Mouse (Mus musculus): ENCODE measurements around the gene Anapc11. TPM values are rescaled to one million over a fixed set of nuclear protein-coding genes. Genes with fewer than 3 reads are reported as not detected.

Gene Anapc11
- total RNA-seq, 1 experiment from 2014 or later = 18.1 TPM

Other genes with a start within 250 kb of the Anapc11 start
- gene Actg1, start 249.9 kb upstream of the Anapc11 start, total RNA-seq (2017) = 814 and 932 TPM in 2 replicates
- gene Fscn2, start 236.9 kb upstream of the Anapc11 start, total RNA-seq (2017) = 0.15 TPM in 1 of 2 replicates, not detected in the other
- gene Faap100, start 219.7 kb upstream of the Anapc11 start, total RNA-seq (2017) = 9.9 and 20.1 TPM in 2 replicates
- 30.3 and 43.1 TPM in 2 replicates for gene Nploc4, start 160.7 kb upstream of the Anapc11 start, total RNA-seq (2017)
- gene Tspan10, start 155.8 kb upstream of the Anapc11 start, total RNA-seq (2017) = not detected in 2 replicates
- gene Pde6g, start 144.9 kb upstream of the Anapc11 start, total RNA-seq (2017) = not detected in 2 replicates
- 10.2 and 12.0 TPM in 2 replicates for gene Oxld1, start 140.4 kb upstream of the Anapc11 start, total RNA-seq (2017)
- 58.3 and 96.4 TPM in 2 replicates for gene Ccdc137, start 140.3 kb upstream of the Anapc11 start, total RNA-seq (2017)
- 12.8 and 24.0 TPM in 2 replicates for gene Arl16, start 130.8 kb upstream of the Anapc11 start, total RNA-seq (2017)
- gene Mrpl12, start 113.8 kb upstream of the Anapc11 start, total RNA-seq (2017) = 63.4 and 112 TPM in 2 replicates
- gene Slc25a10, start 106.6 kb upstream of the Anapc11 start, total RNA-seq (2017) = 10.8 and 11.4 TPM in 2 replicates
- gene Gcgr, start 67.7 kb upstream of the Anapc11 start, total RNA-seq (2017) = not detected in 2 replicates
- 11.6 and 21.4 TPM in 2 replicates for gene Mcrip1, start 48.7 kb upstream of the Anapc11 start, total RNA-seq (2017)
- not detected in 2 replicates for gene Ppp1r27, start 47.3 kb upstream of the Anapc11 start, total RNA-seq (2017)
- 384 and 534 TPM in 2 replicates for gene P4hb, start 25.2 kb upstream of the Anapc11 start, total RNA-seq (2017)
- gene Arhgdia, start 16.8 kb upstream of the Anapc11 start, total RNA-seq (2017) = 110 and 120 TPM in 2 replicates
- 110 and 227 TPM in 2 replicates for gene Alyref, start 56 bp upstream of the Anapc11 start, total RNA-seq (2017)
- gene Npb, start 10.1 kb downstream of the Anapc11 start, total RNA-seq (2017) = not detected in 2 replicates
- gene Pcyt2, start 19.5 kb downstream of the Anapc11 start, total RNA-seq (2017) = 38.6 and 41.7 TPM in 2 replicates
- 52.4 and 56.7 TPM in 2 replicates for gene Sirt7, start 26.8 kb downstream of the Anapc11 start, total RNA-seq (2017)
- 18.1 and 33.2 TPM in 2 replicates for gene Mafg, start 35.2 kb downstream of the Anapc11 start, total RNA-seq (2017)
- 0.88 and 2.1 TPM in 2 replicates for gene Pycr1, start 45.3 kb downstream of the Anapc11 start, total RNA-seq (2017)
- 0.94 TPM in 1 of 2 replicates, not detected in the other for gene Myadml2, start 49.7 kb downstream of the Anapc11 start, total RNA-seq (2017)
- not detected in 2 replicates for gene Notum, start 62.8 kb downstream of the Anapc11 start, total RNA-seq (2017)
- gene Aspscr1, start 74.6 kb downstream of the Anapc11 start, total RNA-seq (2017) = 37.1 and 48.8 TPM in 2 replicates
- 58.2 and 91.7 TPM in 2 replicates for gene Cenpx, start 115.3 kb downstream of the Anapc11 start, total RNA-seq (2017)
- gene Lrrc45, start 115.5 kb downstream of the Anapc11 start, total RNA-seq (2017) = 34.2 and 34.5 TPM in 2 replicates
- gene Rac3, start 123.0 kb downstream of the Anapc11 start, total RNA-seq (2017) = not detected in 2 replicates
- gene Dcxr, start 128.9 kb downstream of the Anapc11 start, total RNA-seq (2017) = 12.5 and 21.0 TPM in 2 replicates
- not detected in 2 replicates for gene Cbr2, start 133.7 kb downstream of the Anapc11 start, total RNA-seq (2017)
- 10.3 and 10.5 TPM in 2 replicates for gene Hmga1b, start 164.4 kb downstream of the Anapc11 start, total RNA-seq (2017)
- gene Rfng, start 185.8 kb downstream of the Anapc11 start, total RNA-seq (2017) = 2.6 and 4.0 TPM in 2 replicates
- gene Gps1, start 185.9 kb downstream of the Anapc11 start, total RNA-seq (2017) = 58.1 and 67.2 TPM in 2 replicates
- 28.9 and 38.7 TPM in 2 replicates for gene Dus1l, start 198.0 kb downstream of the Anapc11 start, total RNA-seq (2017)
- 26.1 and 46.4 TPM in 2 replicates for gene Fasn, start 226.1 kb downstream of the Anapc11 start, total RNA-seq (2017)

Measured in hematopoietic stem cell, adult 5-6 weeks (primary cell).